Mouse (Mus musculus): ENCODE results near the gene Patj. TPM values are rescaled to one million over a fixed set of nuclear protein-coding genes. Genes with fewer than 3 reads are reported as not detected.
A peak's percentile ranks its signal among the peaks of the same experiment; 100 is the strongest.

Patj gene
- total and polyA plus RNA-seq, 2 experiments from 2014 or later = 11.6 to 24.6 TPM

DNA sequence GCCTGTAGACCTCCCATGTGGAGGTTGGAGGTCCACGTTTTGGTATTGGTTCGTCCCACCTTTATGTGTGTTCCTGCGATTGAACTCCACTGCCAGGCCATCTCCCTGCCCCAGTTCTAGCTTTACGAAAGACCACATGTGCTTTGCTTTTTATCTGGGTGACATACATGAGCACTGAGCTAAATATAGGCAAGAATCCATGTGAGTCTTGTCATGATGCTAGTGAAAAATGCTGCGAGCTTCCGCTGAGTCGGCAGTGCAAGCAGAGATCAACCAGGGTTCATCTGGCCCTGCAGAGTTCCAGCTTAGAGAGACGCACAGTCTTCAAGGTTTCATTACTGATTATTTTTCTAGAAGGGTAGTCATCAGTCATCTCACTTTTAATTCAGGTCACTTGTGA is 32.8 kb downstream of the Patj start:
- Histone ChIP-seq H3K4me2 (ENCODE audit: low read depth, low read length) (no peak overlapping the region), H3K4me1 (ENCODE audit: insufficient read depth, low read length) (no peaks in the 10 kb centered on the region), H3K4me3 (ENCODE audit: low read length) (no peak overlapping the region), H3K27me3 (ENCODE audit: insufficient read depth, low read length) (no peaks in the 10 kb centered on the region), H3K9ac (replicated peaks; ENCODE audit: low read length) (no peak overlapping the region), H3K27ac (no peak overlapping the region), H3K9me3 (ENCODE audit: low read length) (no peaks in the 10 kb centered on the region), H3K36me3 (ENCODE audit: insufficient read depth, low read length) (no peaks in the 10 kb centered on the region)
- TF ChIP-seq CTCF (IDR thresholded peaks at IDR 0.05; ENCODE audit: low read depth) = no peak
- 78% methylated on average over 8 of the region's 8 CpGs for WGBS
- ATAC-seq = no peak
- DNase-seq (ENCODE audit: low spot score) = no peak

DNA sequence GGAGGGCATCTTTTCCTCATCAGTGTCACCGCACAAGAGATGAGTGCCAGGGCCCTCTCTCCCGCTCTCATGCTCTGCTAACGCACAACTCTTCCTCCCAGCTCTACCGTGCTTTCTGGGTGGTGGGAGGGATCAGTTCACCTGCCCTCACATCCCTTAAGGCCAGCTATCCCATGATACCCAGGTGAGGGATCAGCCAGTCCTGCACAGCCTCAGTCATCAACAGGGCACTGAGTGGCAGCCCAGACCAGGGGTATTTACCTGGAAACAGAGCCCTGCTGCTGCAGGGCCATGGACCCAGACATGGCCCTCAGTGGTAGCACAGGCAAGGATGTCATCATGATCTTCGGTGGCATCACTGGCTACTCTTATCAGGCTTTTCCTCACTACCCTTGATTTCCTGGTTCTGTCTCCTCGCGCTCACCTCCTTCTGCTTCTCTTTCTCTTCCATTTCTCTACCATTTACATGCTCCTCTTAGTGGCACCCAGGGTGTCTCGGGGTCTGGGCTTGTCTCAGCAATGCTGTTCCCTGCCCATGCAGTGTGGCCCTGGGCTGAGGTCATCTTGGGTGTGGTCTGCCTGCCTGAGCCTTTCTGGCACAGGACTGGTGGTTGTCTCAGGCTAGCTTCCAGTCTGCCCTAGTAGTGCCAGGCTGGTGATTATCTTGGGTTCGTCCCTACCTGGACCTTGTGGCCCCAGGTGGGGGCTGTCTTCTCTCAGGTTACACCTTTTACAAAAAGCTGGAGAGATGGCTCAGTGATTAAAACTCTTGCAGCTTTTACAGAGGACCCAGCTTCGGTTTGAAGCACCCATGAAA is 40.3 kb downstream of the Patj start:
- no peak overlapping the region for H3K4me2 ChIP-seq (ENCODE audit: low read depth, low read length)
- no peak overlapping the region for H3K27ac ChIP-seq
- DNase-seq (ENCODE audit: low spot score) = no peak
- H3K36me3 ChIP-seq (ENCODE audit: insufficient read depth, low read length) = no peaks in the 10 kb centered on the region
- H3K27me3 ChIP-seq (ENCODE audit: insufficient read depth, low read length) = no peaks in the 10 kb centered on the region
- H3K9ac ChIP-seq (replicated peaks; ENCODE audit: low read length) = no peak overlapping the region
- no peak overlapping the region for H3K4me3 ChIP-seq (ENCODE audit: low read length)
- no peak for ATAC-seq
- no peak for TF ChIP-seq CTCF (IDR thresholded peaks at IDR 0.05; ENCODE audit: low read depth)
- no peaks in the 10 kb centered on the region for H3K9me3 ChIP-seq (ENCODE audit: low read length)
- no peaks in the 10 kb centered on the region for H3K4me1 ChIP-seq (ENCODE audit: insufficient read depth, low read length)
- WGBS = 92% methylated on average over 10 of the region's 10 CpGs

DNA sequence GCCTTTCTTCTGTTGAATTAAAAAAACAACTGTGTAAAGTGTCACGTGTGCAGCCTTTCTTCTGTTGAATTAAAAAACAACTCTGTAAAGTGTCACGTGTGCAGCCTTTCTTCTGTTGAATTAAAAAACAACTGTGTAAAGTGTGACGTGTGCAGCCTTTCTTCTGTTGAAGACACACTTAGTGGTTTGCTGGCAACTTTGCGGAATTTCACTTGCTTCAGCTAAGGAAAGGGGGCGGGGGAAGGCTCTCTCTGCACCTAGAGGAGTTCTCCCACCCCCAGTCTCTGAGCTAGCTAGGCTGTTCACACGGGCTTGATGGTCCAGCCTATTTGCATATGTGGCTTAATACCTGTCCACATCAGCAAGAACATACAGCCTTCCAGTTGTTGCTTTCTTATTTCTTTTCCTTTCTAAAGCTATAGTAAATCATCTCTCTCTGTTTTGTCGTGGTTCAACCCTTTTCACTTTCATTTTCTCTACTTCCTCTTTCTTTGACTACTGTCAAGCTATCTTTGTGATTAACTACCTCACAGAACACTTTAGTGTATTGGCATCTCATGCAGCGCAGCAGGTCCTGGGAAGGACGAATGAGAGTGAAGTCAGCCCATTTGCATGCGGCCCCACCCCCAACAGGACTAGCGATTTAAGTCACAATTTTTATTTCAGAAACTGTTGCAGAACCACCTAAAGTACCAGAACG is 41.2 kb downstream of the Patj start:
- WGBS = 68% methylated on average over 12 of the region's 12 CpGs
- Histone ChIP-seq H3K4me2 (ENCODE audit: low read depth, low read length) (no peak overlapping the region), H3K36me3 (ENCODE audit: insufficient read depth, low read length) (no peaks in the 10 kb centered on the region), H3K27ac (no peak overlapping the region), H3K27me3 (ENCODE audit: insufficient read depth, low read length) (no peaks in the 10 kb centered on the region), H3K9ac (replicated peaks; ENCODE audit: low read length) (no peak overlapping the region), H3K4me3 (ENCODE audit: low read length) (no peak overlapping the region), H3K4me1 (ENCODE audit: insufficient read depth, low read length) (no peaks in the 10 kb centered on the region), H3K9me3 (ENCODE audit: low read length) (no peaks in the 10 kb centered on the region)
- TF ChIP-seq CTCF (IDR thresholded peaks at IDR 0.05; ENCODE audit: low read depth) = no peak
- ATAC-seq (no peak), DNase-seq (ENCODE audit: low spot score) (no peak)

DNA sequence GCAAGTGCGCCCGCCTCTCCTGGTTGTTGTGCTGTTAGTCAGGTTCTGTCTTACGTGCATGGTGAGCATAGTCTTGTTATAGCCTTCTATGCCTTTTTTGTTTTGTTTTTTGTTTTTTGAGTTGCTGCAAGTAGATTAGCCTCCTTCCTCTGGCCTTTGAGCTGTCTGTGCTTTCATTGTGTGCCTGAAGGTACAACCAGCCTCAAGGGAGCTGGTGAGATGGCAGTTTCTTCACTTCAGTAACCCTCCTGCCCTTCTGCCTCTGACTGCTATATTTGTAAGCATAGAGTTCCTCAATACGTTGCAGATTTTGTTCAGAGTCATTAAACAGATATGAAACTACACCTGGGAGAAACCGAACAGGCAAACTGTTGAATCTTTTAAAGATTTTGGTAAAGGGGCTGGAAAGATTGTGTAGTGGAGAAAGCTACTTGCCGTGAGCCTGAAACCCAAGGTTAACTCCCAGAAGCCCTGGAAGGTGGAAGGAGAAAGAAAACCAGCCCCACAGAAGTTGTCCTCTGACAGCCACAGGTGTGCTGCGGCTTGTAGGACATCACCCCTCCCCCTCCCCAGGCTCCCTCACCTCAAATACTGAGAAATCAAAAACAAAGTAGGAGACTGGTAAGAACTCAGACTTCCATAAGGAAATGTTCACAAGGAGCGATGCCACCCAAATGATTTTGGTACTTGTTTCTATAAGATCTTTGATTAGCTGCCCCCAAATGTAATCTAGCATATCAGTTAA is 43.8 kb downstream of the Patj start:
- Histone ChIP-seq H3K4me2 (ENCODE audit: low read depth, low read length) (no peak overlapping the region), H3K27me3 (ENCODE audit: insufficient read depth, low read length) (no peaks in the 10 kb centered on the region), H3K27ac (no peak overlapping the region), H3K9ac (replicated peaks; ENCODE audit: low read length) (no peak overlapping the region), H3K36me3 (ENCODE audit: insufficient read depth, low read length) (no peaks in the 10 kb centered on the region), H3K4me1 (ENCODE audit: insufficient read depth, low read length) (no peaks in the 10 kb centered on the region), H3K4me3 (ENCODE audit: low read length) (no peak overlapping the region), H3K9me3 (ENCODE audit: low read length) (no peaks in the 10 kb centered on the region)
- no peak for TF ChIP-seq CTCF (IDR thresholded peaks at IDR 0.05; ENCODE audit: low read depth)
- 80% methylated on average over 8 of the region's 8 CpGs for WGBS
- ATAC-seq (no peak), DNase-seq (ENCODE audit: low spot score) (no peak)

DNA sequence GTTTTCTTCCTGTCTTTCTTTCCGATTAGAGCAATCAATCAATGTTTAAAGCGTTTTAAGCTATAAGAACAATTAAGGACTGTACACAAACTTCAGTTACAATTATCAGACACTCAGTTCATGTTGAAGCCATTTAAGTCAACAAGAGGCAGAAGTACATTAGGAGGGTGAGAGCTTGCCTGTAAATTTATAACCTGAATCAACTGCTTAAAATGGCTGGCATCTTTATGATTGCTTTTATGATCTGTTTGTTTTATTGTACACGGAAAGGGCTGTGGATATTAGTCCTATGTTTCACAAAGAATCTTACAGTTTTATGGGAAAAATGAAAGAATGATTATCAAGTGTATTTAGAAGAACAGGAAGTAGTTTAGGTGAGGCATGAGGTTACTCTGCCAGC is 45.7 kb downstream of the Patj start:
- Histone ChIP-seq H3K27ac (no peak overlapping the region), H3K4me2 (ENCODE audit: low read depth, low read length) (no peak overlapping the region), H3K9me3 (ENCODE audit: low read length) (no peaks in the 10 kb centered on the region), H3K9ac (replicated peaks; ENCODE audit: low read length) (no peak overlapping the region), H3K4me3 (ENCODE audit: low read length) (no peak overlapping the region), H3K36me3 (ENCODE audit: insufficient read depth, low read length) (no peaks in the 10 kb centered on the region), H3K4me1 (ENCODE audit: insufficient read depth, low read length) (no peaks in the 10 kb centered on the region), H3K27me3 (ENCODE audit: insufficient read depth, low read length) (no peaks in the 10 kb centered on the region)
- 80% methylated on average over 3 of the region's 3 CpGs for WGBS
- ATAC-seq = no peak
- no peak for DNase-seq (ENCODE audit: low spot score)
- no peak for TF ChIP-seq CTCF (IDR thresholded peaks at IDR 0.05; ENCODE audit: low read depth)

DNA sequence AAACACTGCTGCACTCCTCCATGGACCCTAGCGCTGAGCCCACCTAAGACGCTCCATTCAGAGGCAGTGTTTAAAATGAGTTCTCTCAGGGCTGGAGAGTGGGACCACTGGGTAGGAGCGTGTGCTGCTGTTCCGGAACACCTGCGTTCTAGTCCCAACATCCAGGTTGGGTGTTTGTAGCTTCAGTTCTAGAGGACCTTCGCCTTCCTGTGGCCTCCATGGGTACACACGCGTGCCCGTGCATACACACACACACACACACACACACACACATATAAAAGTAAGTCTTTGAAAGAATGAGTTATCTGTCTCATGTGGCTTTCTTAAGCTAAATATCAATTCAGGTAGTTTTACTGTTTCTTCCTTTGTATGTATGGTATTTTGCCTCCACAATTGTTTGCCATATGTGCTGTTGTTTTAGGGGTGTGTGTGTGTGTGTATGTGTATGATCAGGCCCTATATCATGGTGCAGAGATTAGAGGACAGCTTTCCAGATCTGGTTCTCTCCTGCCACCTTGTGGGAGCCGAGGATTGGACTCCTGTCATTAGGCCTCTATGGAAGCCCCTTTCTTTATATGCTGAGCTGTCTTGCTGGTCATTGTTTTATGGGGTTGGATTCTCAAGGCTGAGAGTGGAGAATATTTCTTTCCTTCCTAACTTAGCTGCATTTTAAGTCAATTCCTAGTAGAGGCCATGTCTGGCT is 49.0 kb downstream of the Patj start:
- no peaks in the 10 kb centered on the region for H3K36me3 ChIP-seq (ENCODE audit: insufficient read depth, low read length)
- WGBS = 87% methylated on average over 10 of the region's 10 CpGs
- H3K4me1 ChIP-seq (ENCODE audit: insufficient read depth, low read length) = no peaks in the 10 kb centered on the region
- no peak overlapping the region for H3K4me3 ChIP-seq (ENCODE audit: low read length)
- DNase-seq (ENCODE audit: low spot score) (peak; percentile 87), ATAC-seq (peak; percentile 93)
- H3K9me3 ChIP-seq (ENCODE audit: low read length) = no peaks in the 10 kb centered on the region
- peak; percentile 88 for TF ChIP-seq CTCF (IDR thresholded peaks at IDR 0.05; ENCODE audit: low read depth)
- H3K27me3 ChIP-seq (ENCODE audit: insufficient read depth, low read length) = no peaks in the 10 kb centered on the region
- H3K27ac ChIP-seq = no peak overlapping the region
- H3K9ac ChIP-seq (replicated peaks; ENCODE audit: low read length) = no peak overlapping the region
- no peak overlapping the region for H3K4me2 ChIP-seq (ENCODE audit: low read depth, low read length)

Data from hindbrain, postnatal 0 days (tissue).